Mouse (Mus musculus) embryonic facial prominence, embryonic 10.5 days (tissue): ENCODE results near the gene B430218F22Rik. TPM values are rescaled to one million over a fixed set of nuclear protein-coding genes. Genes with fewer than 3 reads are reported as not detected.
"Not testable (repeated sequence)": the region's sequence is repeated elsewhere in the genome, so short reads cannot be mapped to it uniquely, and the experiment has no call there.

Experiments used
- DNase-seq: peaks from one replicate; pipeline ENCODE4 v3.0.0-alpha.2; 2017; ENCODE audit warnings: low spot score
- H3K27ac ChIP-seq: fragments of 300-500 bp; sonication (generic); replicated peaks from 2 replicates; pipeline ENCODE4 v1.5.1; 2016; ENCODE audit warnings: mild to moderate bottlenecking
- H3K27me3 ChIP-seq: fragments of 300-500 bp; sonication (generic); replicated peaks from 2 replicates; pipeline ENCODE4 v1.6.1; 2016; ENCODE audit warnings: low read depth, mild to moderate bottlenecking; ENCODE audit not compliant: poor library complexity, severe bottlenecking
- H3K36me3 ChIP-seq: fragments of 300-500 bp; sonication (generic); replicated peaks from 2 replicates; pipeline ENCODE4 v1.6.1; 2016; ENCODE audit warnings: mild to moderate bottlenecking, moderate library complexity
- H3K4me1 ChIP-seq: fragments of 300-500 bp; sonication (generic); 2 replicates; pipeline ENCODE4 v1.6.1; 2016
- H3K4me3 ChIP-seq: fragments of 300-500 bp; sonication (generic); 2 replicates; pipeline ENCODE4 v1.5.1; 2016; ENCODE audit warnings: mild to moderate bottlenecking, moderate library complexity
- H3K9me3 ChIP-seq: fragments of 300-500 bp; sonication (generic); 2 replicates; pipeline ENCODE4 v1.6.1; 2016; ENCODE audit warnings: mild to moderate bottlenecking
- WGBS: fragments of 180-500 bp; shearing (Covaris S2); methylation state at CpG from one replicate; pipeline ENCODE4 v1.1.7; 2016; 5-methylcytosine and 5-hydroxymethylcytosine counted together
- polyA plus RNA-seq: library from polyadenylated mRNA; unstranded; fragments of >200 nt; fragmentation: Nextera tagmentation; extraction: Ambion mirVana; gene quantifications from 2 replicates; pipeline ENCODE4 v1.2.1, GENCODE M21; 2016

Gene B430218F22Rik
- polyA plus RNA-seq, result 1.1 and 1.5 TPM in 2 replicates

DNA sequence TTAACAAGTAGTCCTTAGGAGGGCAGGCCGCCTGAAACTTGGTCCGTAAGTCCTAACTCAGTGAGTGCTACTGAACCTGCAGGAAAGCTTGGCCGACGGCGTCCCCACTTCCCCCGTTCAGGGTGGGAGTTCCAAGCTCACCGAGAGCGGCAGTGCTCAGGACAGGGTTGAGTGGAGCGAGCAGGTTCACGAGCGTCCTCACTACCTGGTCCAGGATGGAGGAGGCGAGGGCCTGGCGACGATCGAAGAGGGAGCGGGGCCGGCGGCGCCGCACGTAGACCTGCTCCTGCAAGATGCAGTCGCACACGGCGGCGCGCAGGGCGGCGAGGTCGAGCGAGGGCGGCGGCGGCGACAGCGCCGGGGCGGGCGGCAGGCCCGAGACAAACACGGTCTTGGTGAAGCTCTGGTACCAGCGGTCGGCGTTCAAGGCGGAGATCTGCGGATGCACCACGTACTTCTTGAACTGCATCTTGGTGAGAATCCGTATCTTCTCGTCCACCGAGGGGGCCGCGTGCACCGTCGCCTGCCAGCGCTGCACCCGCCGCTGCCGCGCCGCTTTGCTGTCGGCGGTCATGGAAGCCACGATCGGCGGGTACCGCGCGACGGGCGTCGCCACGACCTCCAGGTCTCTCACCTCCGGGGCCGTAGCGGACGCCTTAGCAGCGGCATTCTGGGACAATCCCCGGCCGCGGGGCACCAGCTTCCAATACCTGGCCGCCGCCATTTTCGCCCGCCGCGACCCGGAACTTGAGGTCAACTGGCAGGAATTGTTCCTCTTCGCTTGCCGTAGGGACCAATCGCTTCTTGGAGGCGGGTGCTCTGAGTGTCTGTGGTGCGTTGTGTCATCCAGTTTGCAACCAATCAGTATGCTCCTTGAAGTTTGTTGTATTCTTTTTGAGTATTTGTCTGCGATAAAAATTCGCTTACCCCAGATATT, at the start of gene B430218F22Rik, which contains the start of gene Mrps30:
TSS of gene B430218F22Rik (plus strand) at position 120 of the 937 bp plus-strand sequence.
TSS of gene Mrps30 (minus strand) at position 742 of the 937 bp plus-strand sequence.
- Histone ChIP-seq H3K9me3 (no peaks in the 10 kb centered on the region), H3K27ac (peak within 1 kb of the TSS; percentile 96), H3K4me3 (peak within 1 kb of the TSS; percentile 91), H3K36me3 (peaks cover 33% of the 10 kb centered on the region), H3K27me3 (no peaks in the 10 kb centered on the region), H3K4me1 (peaks cover 11% of the 10 kb centered on the region)
- WGBS, result under 1% methylated on average over 93 of the region's 93 CpGs
- peak; percentile 95 for DNase-seq

- WGBS, result 29% methylated on average over 10 of the region's 10 CpGs
- no peak for DNase-seq
- Histone ChIP-seq H3K4me1 (no peaks in the 10 kb centered on the region), H3K36me3 (no peaks in the 10 kb centered on the region), H3K27me3 (no peaks in the 10 kb centered on the region), H3K27ac (no peak overlapping the region), H3K9me3 (no peaks in the 10 kb centered on the region), H3K4me3 (no peak overlapping the region)
Observed at GRCm38 (mm10) chr13:118350257-118350656, 36.2 kb upstream of the B430218F22Rik start.

GRCm38 (mm10) chr13:118350870-118351269, 35.6 kb upstream of the B430218F22Rik start:
- Histone ChIP-seq H3K27ac (no peak overlapping the region), H3K36me3 (no peaks in the 10 kb centered on the region), H3K9me3 (no peaks in the 10 kb centered on the region), H3K4me3 (no peak overlapping the region), H3K4me1 (no peaks in the 10 kb centered on the region), H3K27me3 (no peaks in the 10 kb centered on the region)
- 90% methylated on average over 10 of the region's 10 CpGs for WGBS
- DNase-seq, result no peak

DNA sequence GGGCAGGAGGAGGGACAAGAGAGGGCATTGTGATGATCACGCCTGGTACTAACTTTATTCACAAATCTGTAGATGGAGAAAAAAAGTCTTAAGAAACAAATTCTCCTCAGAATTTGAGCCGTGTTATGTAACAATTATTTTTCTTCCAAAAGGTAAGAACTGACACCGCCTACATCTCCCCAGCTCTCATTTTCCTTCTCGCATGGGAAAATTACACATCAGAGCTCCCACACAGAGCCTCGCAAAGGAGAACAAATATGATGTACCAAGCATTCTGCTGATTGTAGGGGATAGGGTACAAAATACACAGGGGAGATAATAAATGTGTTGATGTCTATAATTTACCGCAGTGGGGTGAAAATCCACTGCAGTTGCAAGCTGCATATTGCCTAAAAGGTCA, 23.1 kb upstream of the B430218F22Rik start:
- no peak for DNase-seq
- 88% methylated on average over 6 of the region's 6 CpGs for WGBS

GRCm38 (mm10) chr13:118365774-118366173, 20.7 kb upstream of the B430218F22Rik start:
- Histone ChIP-seq H3K27ac (no peak overlapping the region), H3K4me1 (peaks cover 8% of the 10 kb centered on the region; the same call in 1 of the 2 replicates), H3K27me3 (no peaks in the 10 kb centered on the region), H3K4me3 (no peak overlapping the region), H3K36me3 (no peaks in the 10 kb centered on the region), H3K9me3 (no peaks in the 10 kb centered on the region)
- no peak for DNase-seq
- WGBS, result 80% methylated on average over 1 of the region's 1 CpGs

More for the DNA sequence above, 23.1 kb upstream of the B430218F22Rik start:
- Histone ChIP-seq H3K4me1 (peaks cover 8% of the 10 kb centered on the region; the same call in 1 of the 2 replicates), H3K36me3 (no peaks in the 10 kb centered on the region), H3K9me3 (no peaks in the 10 kb centered on the region), H3K27ac (no peak overlapping the region), H3K4me3 (no peak overlapping the region), H3K27me3 (no peaks in the 10 kb centered on the region)

DNA sequence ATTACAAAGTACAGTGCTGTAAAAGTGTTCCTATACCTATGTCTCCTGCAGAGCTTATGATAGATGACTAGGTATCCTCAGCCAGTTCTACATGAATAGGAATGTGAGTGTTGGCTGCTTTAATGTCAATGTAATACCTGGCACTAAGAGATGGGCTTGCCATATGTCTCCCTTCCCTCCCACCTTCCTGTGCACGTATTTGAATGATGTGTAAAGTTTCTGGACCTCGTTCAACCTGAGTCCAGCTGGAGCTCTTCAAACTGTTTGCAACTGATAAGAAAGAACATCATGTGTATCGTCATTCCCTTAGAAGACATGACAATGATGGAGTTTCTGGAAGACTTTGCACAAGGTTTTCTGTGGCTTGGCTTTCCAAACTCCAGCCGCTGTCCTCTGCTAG, 13.6 kb upstream of the B430218F22Rik start:
- Histone ChIP-seq H3K36me3 (peaks cover 12% of the 10 kb centered on the region), H3K4me3 (no peak overlapping the region), H3K27me3 (no peaks in the 10 kb centered on the region), H3K27ac (no peak overlapping the region), H3K9me3 (no peaks in the 10 kb centered on the region), H3K4me1 (no peaks in the 10 kb centered on the region)
- WGBS, result 89% methylated on average over 4 of the region's 4 CpGs
- DNase-seq, result no peak

DNA sequence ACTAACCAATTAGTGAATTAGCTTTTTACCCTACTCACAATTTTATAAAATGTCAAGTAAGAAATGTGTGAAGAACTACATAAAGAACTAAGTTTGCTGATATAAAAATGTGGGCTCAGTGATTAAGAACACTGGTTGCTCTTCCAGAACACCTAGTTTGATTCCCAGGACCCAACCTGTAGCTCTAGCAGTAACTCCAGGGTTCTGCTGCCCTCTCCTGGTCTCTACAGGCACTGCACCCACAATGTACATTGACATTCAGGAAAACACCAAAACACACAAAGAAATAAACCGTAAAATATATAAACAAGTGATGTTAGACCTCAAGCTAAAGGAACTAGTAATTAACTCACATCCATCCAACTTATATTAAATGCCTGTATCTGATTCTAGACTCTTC, 7.3 kb upstream of the B430218F22Rik start:
- 59% methylated on average over 1 of the region's 1 CpGs for WGBS
- peaks cover 68% of the 10 kb centered on the region for H3K36me3 ChIP-seq

DNA sequence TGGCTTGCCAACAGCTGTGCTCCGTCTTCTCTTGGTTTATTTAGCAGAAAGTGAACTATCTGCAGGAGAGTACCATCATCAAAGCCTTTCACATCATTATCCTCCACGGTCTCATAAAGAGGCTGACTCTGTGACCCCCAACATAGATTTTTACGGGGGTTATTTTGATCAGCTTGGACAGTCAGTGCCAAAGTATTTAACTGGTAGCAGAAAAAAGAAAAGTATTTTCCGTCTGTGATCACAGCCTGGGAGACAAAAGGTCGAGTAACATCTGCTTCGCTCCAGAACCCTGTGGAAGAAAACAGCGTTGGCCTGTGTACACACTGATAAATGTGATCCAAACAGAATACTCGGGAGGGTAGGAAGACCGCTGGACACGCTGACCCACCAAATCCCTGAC, 6.0 kb upstream of the B430218F22Rik start:
- DNase-seq, result no peak
- WGBS, result 80% methylated on average over 10 of the region's 10 CpGs

More for the DNA sequence above, 7.3 kb upstream of the B430218F22Rik start:
- Histone ChIP-seq H3K27ac (no peak overlapping the region), H3K4me1 (no peaks in the 10 kb centered on the region), H3K4me3 (no peak overlapping the region), H3K9me3 (no peaks in the 10 kb centered on the region), H3K27me3 (no peaks in the 10 kb centered on the region)
- DNase-seq, result peak; percentile 59

DNA sequence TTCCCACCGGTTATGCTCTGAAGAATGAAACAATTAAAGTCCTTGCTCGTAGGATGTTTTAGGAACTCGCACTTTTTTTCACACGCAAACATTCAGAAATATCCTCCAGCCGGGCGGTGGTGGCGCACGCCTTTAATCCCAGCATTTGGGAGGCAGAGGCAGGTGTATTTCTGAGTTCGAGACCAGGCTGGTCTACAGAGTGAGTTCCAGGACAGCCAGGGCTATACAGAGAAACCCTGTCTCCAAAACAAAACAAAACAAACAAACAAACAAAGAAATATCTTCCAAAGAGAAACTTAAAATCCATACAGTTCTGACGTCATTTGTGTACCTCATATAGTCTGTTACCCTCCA, 995 bp downstream of the B430218F22Rik start:
- not testable (repeated sequence) for DNase-seq, H3K9me3 ChIP-seq, H3K27me3 ChIP-seq
- peak overlapping the region; percentile 91 for H3K4me3 ChIP-seq
- peaks cover 11% of the 10 kb centered on the region for H3K4me1 ChIP-seq
- H3K27ac ChIP-seq, result peak overlapping the region; percentile 96
- H3K36me3 ChIP-seq, result peaks cover 28% of the 10 kb centered on the region
- 12% methylated on average over 10 of the region's 10 CpGs for WGBS

More for the DNA sequence above, 6.0 kb upstream of the B430218F22Rik start:
- Histone ChIP-seq H3K27me3 (no peaks in the 10 kb centered on the region), H3K36me3 (peaks cover 79% of the 10 kb centered on the region), H3K4me3 (no peak overlapping the region), H3K27ac (no peak overlapping the region), H3K9me3 (no peaks in the 10 kb centered on the region), H3K4me1 (peaks cover 3% of the 10 kb centered on the region)

DNA sequence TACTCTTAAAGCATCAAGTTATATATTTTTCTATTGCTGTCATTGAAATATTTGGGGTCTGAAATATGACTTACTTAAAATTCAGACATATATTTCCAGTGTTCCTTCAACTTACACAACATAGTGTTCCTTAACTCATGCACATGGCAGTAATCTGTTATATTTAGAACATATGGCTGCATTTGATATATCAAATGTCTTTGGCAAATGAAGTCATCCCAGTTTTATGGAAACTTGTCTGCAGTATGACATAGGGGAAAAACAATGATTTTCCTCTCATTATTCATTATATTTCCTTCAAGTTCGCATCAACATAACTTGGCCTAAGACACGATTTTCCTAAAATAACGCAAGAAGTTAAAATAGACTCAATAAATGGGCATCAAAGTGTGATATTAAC, 9.4 kb downstream of the B430218F22Rik start:
- Histone ChIP-seq H3K9me3 (no peaks in the 10 kb centered on the region), H3K4me3 (no peak overlapping the region), H3K4me1 (peaks cover 4% of the 10 kb centered on the region; the same call in 1 of the 2 replicates), H3K27me3 (no peaks in the 10 kb centered on the region), H3K27ac (no peak overlapping the region), H3K36me3 (no peaks in the 10 kb centered on the region)
- DNase-seq, result no peak
- 94% methylated on average over 3 of the region's 3 CpGs for WGBS

GRCm38 (mm10) chr13:118400340-118400739, 13.9 kb downstream of the B430218F22Rik start:
- no peak for DNase-seq
- Histone ChIP-seq H3K27ac (no peak overlapping the region), H3K4me1 (peaks cover 4% of the 10 kb centered on the region; the same call in 1 of the 2 replicates), H3K4me3 (no peak overlapping the region), H3K27me3 (no peaks in the 10 kb centered on the region), H3K9me3 (no peaks in the 10 kb centered on the region), H3K36me3 (no peaks in the 10 kb centered on the region)
- 49% methylated on average over 6 of the region's 6 CpGs for WGBS

GRCm38 (mm10) chr13:118403544-118403943, 17.1 kb downstream of the B430218F22Rik start:
- Histone ChIP-seq H3K36me3 (no peaks in the 10 kb centered on the region), H3K4me3 (no peak overlapping the region), H3K4me1 (peaks cover 4% of the 10 kb centered on the region; the same call in 1 of the 2 replicates), H3K9me3 (no peaks in the 10 kb centered on the region), H3K27ac (no peak overlapping the region), H3K27me3 (no peaks in the 10 kb centered on the region)
- no peak for DNase-seq
